Mouse (Mus musculus): ENCODE measurements around the gene Habp2.
A peak's percentile ranks its signal among the peaks of the same experiment; 100 is the strongest.

Habp2 gene

GRCm38 (mm10) chr19:56286866-56287265 lies at the start of gene Habp2:
TSS of gene Habp2 (plus strand) at chr19:56287137.
- peak; percentile 35 for DNase-seq

- peak; percentile 34 for DNase-seq
Measured at GRCm38 (mm10) chr19:56238501-56238900, 48.4 kb upstream of the Habp2 start.

GRCm38 (mm10) chr19:56245201-56245600 lies 41.7 kb upstream of the Habp2 start:
- no peak for DNase-seq

DNA sequence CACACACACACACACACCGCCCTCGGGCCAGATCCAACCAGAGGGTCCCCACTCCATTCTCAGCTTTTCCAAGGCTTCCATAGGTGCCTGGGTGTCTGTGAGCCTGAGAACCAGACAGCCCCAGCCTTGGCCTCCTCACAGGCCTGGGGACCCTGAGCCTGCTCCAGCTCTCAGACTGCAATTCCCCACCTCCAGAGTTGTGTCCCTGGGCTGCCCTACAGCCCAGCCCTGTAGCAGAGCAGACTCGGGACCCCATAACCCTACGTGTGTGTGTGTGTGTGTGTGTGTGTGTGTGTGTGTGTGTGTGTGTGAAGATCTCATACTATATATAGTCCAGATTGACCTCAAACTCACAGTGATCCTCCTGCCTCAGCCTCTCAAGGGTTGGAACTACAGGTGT lies 34.1 kb upstream of the Habp2 start:
- DNase-seq = no peak

DNA sequence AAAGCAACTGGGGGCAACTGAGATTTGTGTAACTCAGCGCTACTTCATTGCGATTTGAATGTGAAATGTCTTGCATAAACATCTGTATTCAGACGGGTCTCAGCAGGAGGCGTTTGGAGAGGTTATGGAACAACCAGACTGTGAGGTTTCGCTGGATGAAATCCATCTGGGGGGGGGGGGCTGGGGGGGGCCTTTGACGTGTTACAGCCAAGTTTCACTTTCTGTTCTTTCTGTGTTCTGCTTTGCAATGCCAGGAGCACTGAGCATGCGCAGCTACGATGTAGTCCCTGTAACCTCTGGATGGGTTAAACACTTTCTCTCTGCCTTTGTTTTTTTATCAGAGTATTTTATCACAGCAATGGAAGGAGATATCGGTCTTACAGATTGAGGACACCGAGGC lies 33.7 kb upstream of the Habp2 start:
- DNase-seq = no peak

DNA sequence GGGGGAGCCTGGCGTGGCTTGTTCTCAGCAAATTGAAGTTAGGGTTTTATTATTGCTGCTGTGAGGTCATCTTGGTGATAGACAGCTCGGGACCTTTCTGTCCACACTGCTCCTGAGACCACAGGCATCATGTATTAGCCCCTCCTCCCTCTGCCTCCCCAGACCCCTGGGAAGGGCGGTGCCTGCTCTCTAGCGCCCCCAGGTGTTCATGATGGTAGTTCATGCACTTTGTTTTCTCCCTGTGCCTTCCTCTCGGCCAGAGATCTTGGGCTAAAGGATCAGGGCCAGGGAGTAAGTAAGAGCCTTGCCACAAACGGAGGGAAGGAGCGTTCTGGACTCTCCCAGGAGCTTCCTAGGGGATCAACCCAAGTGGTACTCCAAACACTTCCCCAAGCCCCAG lies 32.2 kb upstream of the Habp2 start:
- no peak for DNase-seq

- peak; percentile 54 for DNase-seq
Measured at GRCm38 (mm10) chr19:56255506-56255905, 31.4 kb upstream of the Habp2 start.

GRCm38 (mm10) chr19:56256235-56256634 lies 30.7 kb upstream of the Habp2 start:
- DNase-seq = no peak

- no peak for DNase-seq
Measured at GRCm38 (mm10) chr19:56256741-56257140, 30.2 kb upstream of the Habp2 start.

DNA sequence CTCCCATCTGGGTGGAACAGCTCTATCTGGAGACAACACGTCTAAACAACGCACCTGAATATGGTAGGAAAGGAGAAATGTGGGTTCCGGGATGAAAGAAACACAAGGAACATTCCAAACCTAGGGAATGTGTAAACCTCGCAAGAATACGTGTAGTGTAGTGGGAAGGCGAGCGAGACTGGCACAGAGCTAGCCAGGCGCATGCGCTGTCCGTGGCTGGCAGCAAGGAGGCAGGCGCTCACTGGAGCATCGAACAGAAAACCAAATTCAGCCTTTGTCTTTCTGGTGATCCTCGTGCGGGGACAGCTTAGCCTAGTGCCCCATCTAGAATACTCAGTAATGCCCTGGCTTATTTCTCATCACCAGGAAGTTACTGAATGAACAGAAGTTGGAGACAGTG lies 23.2 kb upstream of the Habp2 start:
- peak; percentile 21 for DNase-seq

- peak; percentile 72 for DNase-seq
Measured at GRCm38 (mm10) chr19:56264175-56264574, 22.8 kb upstream of the Habp2 start.

- DNase-seq = peak; percentile 49
Measured at GRCm38 (mm10) chr19:56265149-56265548, 21.8 kb upstream of the Habp2 start.

GRCm38 (mm10) chr19:56272081-56272480 lies 14.9 kb upstream of the Habp2 start:
- DNase-seq = no peak

DNA sequence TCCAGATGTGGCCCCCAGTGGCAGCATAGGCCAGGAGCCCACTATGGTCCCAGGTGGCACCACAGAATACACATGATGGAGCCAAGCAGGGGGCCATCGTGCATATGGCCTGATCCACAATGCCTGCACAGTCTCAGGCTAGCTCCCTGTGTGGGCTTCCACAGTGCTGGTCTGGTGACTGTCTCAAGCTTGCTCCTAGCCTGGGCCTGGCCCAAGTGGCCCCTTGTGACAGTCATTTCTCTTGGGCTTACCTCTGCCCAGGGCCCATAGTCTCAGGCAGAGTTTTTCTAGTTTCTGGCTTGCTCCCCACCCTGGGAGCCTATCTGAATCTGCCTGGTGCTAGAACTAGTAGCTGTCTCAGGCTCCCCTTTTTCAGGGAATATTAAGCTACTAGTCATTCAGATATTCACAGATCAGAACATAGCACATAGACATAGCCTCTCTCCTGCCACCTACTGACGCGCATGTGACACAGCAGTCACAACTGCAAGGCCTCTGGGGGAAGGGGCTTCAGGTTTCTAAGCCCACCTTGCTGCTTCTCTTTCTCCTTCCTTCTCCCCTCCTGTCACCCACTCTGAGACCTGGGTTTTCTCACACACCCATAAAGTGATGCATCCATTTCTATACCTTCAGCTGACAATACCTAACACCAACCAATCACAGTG lies 9.7 kb upstream of the Habp2 start:
- no peak for DNase-seq

DNA sequence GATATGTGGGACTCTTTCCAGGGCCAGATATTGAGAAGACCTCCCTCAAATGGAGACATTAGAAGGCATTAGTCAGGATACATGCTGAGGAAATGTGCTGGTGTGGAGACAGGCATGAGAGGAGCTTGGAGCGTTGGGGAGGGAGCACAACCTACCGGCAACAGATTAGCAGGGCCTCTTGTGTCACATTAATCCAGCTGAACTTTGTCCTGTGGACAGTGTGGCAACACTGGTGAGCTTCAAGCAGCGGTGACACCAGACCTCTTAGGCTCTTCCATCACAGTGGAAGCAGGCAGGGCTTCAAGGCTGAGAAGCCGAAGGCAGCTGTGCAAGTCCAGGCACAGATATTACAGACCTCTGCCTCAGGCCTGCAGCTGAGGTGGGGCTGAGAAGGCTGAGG lies 9.0 kb upstream of the Habp2 start:
- no peak for DNase-seq

DNA sequence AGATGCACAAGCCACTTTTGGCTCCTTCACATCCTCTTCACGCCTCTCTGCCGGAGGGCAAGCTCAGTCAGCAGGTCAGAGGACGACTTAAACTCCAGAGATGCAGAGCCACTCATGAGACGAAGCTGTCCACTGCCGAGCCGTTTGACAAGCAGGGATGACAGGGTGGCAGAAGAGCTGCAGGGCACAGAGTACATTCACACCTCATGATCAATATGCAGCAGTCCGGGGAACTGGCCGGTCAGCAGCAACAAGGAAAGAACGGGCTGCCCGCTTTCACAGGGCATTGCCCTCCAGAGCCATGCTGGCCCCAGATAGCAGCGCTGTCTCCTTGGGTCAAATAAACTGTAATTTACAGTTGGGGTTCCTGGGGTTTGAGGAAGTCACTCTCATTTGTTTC lies 8.6 kb upstream of the Habp2 start:
- no peak for DNase-seq

GRCm38 (mm10) chr19:56285222-56285621 lies 1.7 kb upstream of the Habp2 start:
- no peak for DNase-seq

- DNase-seq = peak; percentile 26
Measured at GRCm38 (mm10) chr19:56287580-56288367, 837 bp downstream of the Habp2 start.

- DNase-seq = peak; percentile 31
Measured at GRCm38 (mm10) chr19:56288436-56288835, 1.5 kb downstream of the Habp2 start.

DNA sequence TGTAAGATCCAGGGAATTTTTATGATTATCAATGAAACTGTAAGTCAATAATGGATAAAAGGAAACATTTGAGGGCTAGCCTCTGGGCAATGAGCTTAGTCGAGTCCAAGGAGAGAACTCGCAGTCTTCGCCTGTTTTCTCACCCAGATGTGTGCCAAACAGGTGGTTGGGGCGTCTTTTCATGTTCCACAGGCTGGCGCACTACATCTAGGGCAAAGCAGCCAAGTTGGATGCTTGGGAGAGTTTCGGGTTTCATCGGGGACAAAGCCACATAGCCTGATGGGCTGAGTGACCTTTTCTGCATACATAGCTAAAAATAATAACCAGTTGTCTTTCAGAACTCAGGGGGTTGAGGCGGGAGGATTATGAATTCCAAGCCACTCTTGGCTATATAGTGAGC lies 2.7 kb downstream of the Habp2 start:
- DNase-seq = no peak

GRCm38 (mm10) chr19:56291898-56292297 lies 5.0 kb downstream of the Habp2 start:
- DNase-seq = peak; percentile 65

- DNase-seq = no peak
Measured at GRCm38 (mm10) chr19:56292335-56292734, 5.4 kb downstream of the Habp2 start.

DNA sequence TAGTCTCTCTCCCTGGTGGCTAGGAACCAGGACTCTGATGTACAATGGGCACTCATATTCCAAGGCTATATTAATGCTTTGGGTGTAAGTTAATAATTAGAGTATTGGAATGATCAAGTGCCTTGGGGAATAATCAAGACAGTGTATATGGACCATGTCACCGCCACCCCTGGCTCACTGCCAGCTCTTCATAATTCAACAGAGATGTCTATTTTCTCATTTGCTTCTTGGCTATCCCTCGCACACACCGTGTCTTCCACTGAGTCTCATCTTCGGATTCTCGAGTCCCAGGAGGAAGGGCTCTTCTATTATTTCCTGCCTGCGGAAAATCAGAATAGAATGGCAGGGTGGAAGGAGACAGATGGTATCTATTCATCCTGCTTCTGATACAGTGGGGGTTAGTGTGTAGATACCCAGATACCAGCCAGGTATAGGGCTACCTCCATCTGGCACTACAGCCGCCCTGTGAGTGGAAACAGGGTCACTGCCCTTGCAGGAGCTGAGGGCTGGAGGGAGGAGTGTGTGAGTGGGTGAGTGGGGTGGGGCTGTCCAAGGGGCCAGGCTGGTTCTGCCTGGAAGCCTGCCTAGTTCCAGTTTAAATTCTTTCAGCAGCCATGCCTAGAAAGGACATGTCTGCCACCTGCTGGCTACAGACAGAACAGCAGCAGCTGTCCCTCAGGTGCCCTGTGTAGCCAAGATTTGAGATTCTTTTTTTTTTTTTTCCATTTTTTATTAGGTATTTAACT lies 7.9 kb downstream of the Habp2 start:
- peak; percentile 90 for DNase-seq

GRCm38 (mm10) chr19:56296668-56297067 lies 9.7 kb downstream of the Habp2 start:
- no peak for DNase-seq
